Mouse (Mus musculus): ENCODE results near the gene Cbx4.

DNA sequence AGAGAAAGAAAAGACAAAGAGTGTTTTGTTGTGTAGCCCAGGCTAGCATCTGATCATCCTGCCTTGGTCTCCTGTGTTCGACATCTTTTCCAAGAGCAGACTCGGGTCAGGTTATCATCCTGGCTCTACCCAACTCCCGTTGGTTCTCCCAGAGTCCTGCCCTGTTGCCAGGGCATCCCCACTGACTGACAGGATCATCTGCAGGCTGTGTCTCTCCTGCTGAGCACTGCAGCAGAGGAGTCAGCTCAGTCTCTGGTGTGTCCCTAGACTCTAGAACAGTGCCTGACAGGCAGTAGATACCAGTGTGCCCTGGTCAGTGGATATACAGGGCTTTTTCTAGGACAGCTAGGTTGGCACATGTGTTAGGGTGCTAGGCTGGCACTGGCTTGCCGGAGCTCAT lies 12.2 kb upstream of the Cbx4 start:
- TF ChIP-seq CTCF (IDR thresholded peaks at IDR 0.05; ENCODE audit: low read depth) (no peak), EP300 (IDR thresholded peaks at IDR 0.05; ENCODE audit: low read depth) (no peak)

All from heart, postnatal 0 days (tissue).